ENCODE assay signal across 8 mouse cellular contexts in genomic region chr12:21778717-21779116, GRCm38 (mm10).
A peak's percentile ranks its signal among the peaks of the same experiment; 100 is the strongest.
DNase-seq lines count a peak whose midpoint lies in the region; ATAC-seq and TF ChIP-seq lines count a peak whose summit lies in the region.
"Not testable (repeated sequence)": the region's sequence is repeated elsewhere in the genome, so short reads cannot be mapped to it uniquely, and the experiment has no call there.

No protein-coding gene starts in this region.

- H3K36me3 ChIP-seq in forebrain, embryonic 11.5 days (ENCODE audit: control insufficient read depth, insufficient read depth, low read length); heart, embryonic 14.5 days (ENCODE audit: control insufficient read depth, insufficient read depth, low read length); hindbrain, embryonic 15.5 days; limb, embryonic 10.5 days; liver, embryonic 14.5 days (replicated peaks; ENCODE audit: control insufficient read depth, insufficient read depth, low read depth); neural tube, embryonic 11.5 days (ENCODE audit: control insufficient read depth, insufficient read depth, low read length): not testable (repeated sequence)

- not testable (repeated sequence) for TF ChIP-seq EP300 in liver, embryonic 14.5 days (IDR thresholded peaks at IDR 0.05; ENCODE audit: low read depth)

- TF ChIP-seq CTCF in liver, embryonic 14.5 days (IDR thresholded peaks at IDR 0.05; ENCODE audit: low read depth) = not testable (repeated sequence)

- 9% methylated on average over 7 of the region's 45 CpGs for WGBS in forebrain, embryonic 11.5 days
- under 1% methylated on average over 27 of the region's 45 CpGs for WGBS in heart, embryonic 14.5 days
- 5% methylated on average over 33 of the region's 45 CpGs for WGBS in hindbrain, embryonic 15.5 days
- WGBS in limb, embryonic 10.5 days = 5% methylated on average over 45 of the region's 45 CpGs
- 2% methylated on average over 10 of the region's 45 CpGs for WGBS in liver, embryonic 14.5 days (ENCODE audit: insufficient replicate concordance)
- WGBS in neural tube, embryonic 11.5 days = 6% methylated on average over 9 of the region's 45 CpGs

- not testable (repeated sequence) for ATAC-seq in forebrain, embryonic 11.5 days (replicated peaks; ENCODE audit: low FRiP score); heart, embryonic 14.5 days (ENCODE audit: insufficient number of reproducible peaks, insufficient read depth, low FRiP score, low read depth); hindbrain, embryonic 15.5 days (ENCODE audit: low FRiP score, low read depth); neural tube, embryonic 11.5 days (ENCODE audit: insufficient read depth, low FRiP score, low TSS enrichment)
- 0 out of 2 replicates have a peak, but pooled peaks have one; percentile 15 for ATAC-seq in liver, embryonic 14.5 days (ENCODE audit: insufficient read depth)

- not testable (repeated sequence) for H3K4me3 ChIP-seq in forebrain, embryonic 11.5 days (ENCODE audit: low read depth, low read length)
- H3K4me3 ChIP-seq in heart, embryonic 14.5 days (ENCODE audit: control insufficient read depth in 1 of 2, insufficient read depth in 1 of 2, low read depth in 1 of 2, low read length in 2 of 2) = peak overlapping the region; percentile 32 to 34
- peak overlapping the region; percentile 12; the same call in 1 of the 2 replicates for H3K4me3 ChIP-seq in hindbrain, embryonic 15.5 days
- H3K4me3 ChIP-seq in limb, embryonic 10.5 days = peak overlapping the region; percentile 43
- peak overlapping the region; percentile 37; a peak in 3 of 4 replicates for H3K4me3 ChIP-seq in liver, embryonic 14.5 days (ENCODE audit: insufficient read depth in 1 of 2, low read depth in 2 of 2, low read length in 2 of 2)
- 0 out of 2 replicates have a peak overlapping the region, but pooled peaks have one; percentile 13 for H3K4me3 ChIP-seq in neural tube, embryonic 11.5 days (ENCODE audit: low read depth, low read length)

- not testable (repeated sequence) for H3K9ac ChIP-seq in forebrain, embryonic 11.5 days (ENCODE audit: low read length); heart, embryonic 14.5 days (ENCODE audit: low read length); hindbrain, embryonic 15.5 days; liver, embryonic 14.5 days (replicated peaks); neural tube, embryonic 11.5 days (ENCODE audit: low read length)

- DNase-seq in adrenal gland, postnatal 25 days = peak; percentile 7
- DNase-seq in forebrain, embryonic 11.5 days (ENCODE audit: low spot score) = peak; percentile 37
- DNase-seq in limb, embryonic 10.5 days (ENCODE audit: low spot score) = peak; percentile 27
- DNase-seq in liver, embryonic 14.5 days (ENCODE audit: low read depth in 3 of 3, low spot score in 3 of 3); neural tube, embryonic 11.5 days (ENCODE audit: low spot score): not testable (repeated sequence)
- DNase-seq in thymus, postnatal 4 days = peak; percentile 18

- not testable (repeated sequence) for H3K27ac ChIP-seq in forebrain, embryonic 11.5 days (ENCODE audit: low read depth, low read length); heart, embryonic 14.5 days (replicated peaks in 1 of 2; ENCODE audit: control insufficient read depth in 1 of 2, insufficient read depth in 1 of 2, low read depth in 2 of 2, low read length in 2 of 2); hindbrain, embryonic 15.5 days (replicated peaks); limb, embryonic 10.5 days; liver, embryonic 14.5 days; neural tube, embryonic 11.5 days (ENCODE audit: low read depth, low read length)

- not testable (repeated sequence) for H3K9me3 ChIP-seq in forebrain, embryonic 11.5 days (ENCODE audit: control insufficient read depth, low read length); heart, embryonic 14.5 days (ENCODE audit: control insufficient read depth, low read length); hindbrain, embryonic 15.5 days; limb, embryonic 10.5 days (replicated peaks); liver, embryonic 14.5 days (ENCODE audit: control insufficient read depth, low read length); neural tube, embryonic 11.5 days (ENCODE audit: control insufficient read depth, low read length)

- not testable (repeated sequence) for H3K27me3 ChIP-seq in forebrain, embryonic 11.5 days (ENCODE audit: control insufficient read depth, insufficient read depth, low read length); heart, embryonic 14.5 days (ENCODE audit: control insufficient read depth, insufficient read depth, low read length); hindbrain, embryonic 15.5 days; limb, embryonic 10.5 days (ENCODE audit: low read depth, poor library complexity, severe bottlenecking); liver, embryonic 14.5 days (ENCODE audit: control insufficient read depth, insufficient read depth, low read length); neural tube, embryonic 11.5 days (ENCODE audit: control insufficient read depth, insufficient read depth, low read length)

- not testable (repeated sequence) for H3K4me1 ChIP-seq in forebrain, embryonic 11.5 days (replicated peaks; ENCODE audit: control insufficient read depth, insufficient read depth, low read length); heart, embryonic 14.5 days (ENCODE audit: control insufficient read depth in 2 of 2, insufficient read depth in 2 of 2, low read length in 2 of 2); hindbrain, embryonic 15.5 days (replicated peaks); limb, embryonic 10.5 days; liver, embryonic 14.5 days (replicated peaks; ENCODE audit: control insufficient read depth in 2 of 2, insufficient read depth in 2 of 2, low read length in 1 of 2); neural tube, embryonic 11.5 days (ENCODE audit: control insufficient read depth, insufficient read depth, low read length)

- H3K4me2 ChIP-seq in forebrain, embryonic 11.5 days (ENCODE audit: low read depth, low read length, severe bottlenecking); neural tube, embryonic 11.5 days (ENCODE audit: low read depth): not testable (repeated sequence)
- H3K4me2 ChIP-seq in heart, embryonic 14.5 days (ENCODE audit: low read length) = peak overlapping the region; percentile 53
- H3K4me2 ChIP-seq in hindbrain, embryonic 15.5 days = peak overlapping the region; percentile 21; the same call in 1 of the 2 replicates
- peak overlapping the region; percentile 45 for H3K4me2 ChIP-seq in liver, embryonic 14.5 days (ENCODE audit: low read depth)
